Mouse (Mus musculus) layer of hippocampus, adult 6 months (tissue): Measurements from ENCODE around the gene Krt24. TPM values are rescaled to one million over a fixed set of nuclear protein-coding genes. Genes with fewer than 3 reads are reported as not detected.

ENCODE experiments used
- long read RNA-seq, 2 experiments: library from polyadenylated mRNA; unstranded; transcript quantifications; one replicate each; pipeline ENCODE4 v2.0.0; 2019 to 2020
- polyA plus RNA-seq: library from polyadenylated mRNA; unstranded; fragments of <200 nt; fragmentation: Nextera tagmentation; gene quantifications from 2 replicates; pipeline ENCODE4 v1.2.3, GENCODE M21; 2021

Gene Krt24
- polyA plus RNA-seq, result not detected in 2 replicates
- long read RNA-seq, experiment 1, partial matches to known transcripts, result 0 of 1 reads
- long read RNA-seq, experiment 1, other reads (novel, unspliced or antisense), result 1 of 1 reads
- long read RNA-seq, experiment 2, result 0 reads

DNA sequence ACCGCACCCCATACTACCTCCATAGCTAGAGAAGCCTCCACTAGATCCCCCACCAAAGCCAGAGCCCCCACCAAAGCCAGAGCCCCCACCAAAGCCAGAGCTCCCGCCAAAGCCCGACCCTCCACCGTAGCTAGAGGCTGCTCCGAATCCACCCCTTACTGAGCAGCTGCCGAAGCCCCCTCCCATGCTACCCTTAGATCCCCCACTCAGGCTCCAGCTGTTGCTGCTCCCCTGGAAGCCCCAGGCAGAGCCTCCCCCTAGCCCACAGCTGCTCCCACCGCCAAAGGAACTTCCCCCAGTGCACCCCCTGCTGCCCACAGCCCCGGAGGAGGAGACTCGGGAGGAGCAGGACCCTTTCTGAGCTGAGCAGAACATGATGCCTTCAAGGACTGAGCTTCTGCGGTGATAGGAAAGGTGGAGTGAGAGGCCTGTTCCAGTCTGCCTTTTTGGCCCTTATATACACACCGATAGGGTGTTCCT, at the start of gene Krt24:
Krt24 (minus strand) TSS at position 430 of the 480 bp plus-strand sequence.

GRCm38 (mm10) chr11:99322851-99323250, 37.8 kb upstream of the Krt24 start, which contains the start of gene Krt25:
Gene Krt25, minus strand, starts transcription at chr11:99322951.

GRCm38 (mm10) chr11:99243820-99244374, 41.2 kb downstream of the Krt24 start, which contains the start of gene Krt222:
Gene Krt222, minus strand, starts transcription at chr11:99244085.

GRCm38 (mm10) chr11:99230261-99231048, 54.6 kb downstream of the Krt24 start, which contains the start of gene Smarce1:
Gene Smarce1, minus strand, starts transcription at chr11:99231017.

Other genes starting within 250 kb of the Krt24 start
- 85.7 and 104 TPM in 2 replicates for gene Igfbp4, start 244.0 kb downstream of the Krt24 start, polyA plus RNA-seq
- gene Tns4, start 196.0 kb downstream of the Krt24 start, polyA plus RNA-seq, result 0.05 and 0.31 TPM in 2 replicates
- 0.06 TPM in 1 of 2 replicates, not detected in the other for gene Ccr7, start 130.2 kb downstream of the Krt24 start, polyA plus RNA-seq
- 33.7 and 36.5 TPM in 2 replicates for gene Smarce1, start 54.2 kb downstream of the Krt24 start, polyA plus RNA-seq
- 11.8 and 12.7 TPM in 2 replicates for gene Krt222, start 41.2 kb downstream of the Krt24 start, polyA plus RNA-seq
- not detected in 2 replicates for gene Krt25, start 37.7 kb upstream of the Krt24 start, polyA plus RNA-seq
- 0.10 TPM in 1 of 2 replicates, not detected in the other for gene Krt26, start 52.7 kb upstream of the Krt24 start, polyA plus RNA-seq
- gene Krt27, start 65.8 kb upstream of the Krt24 start, polyA plus RNA-seq, result not detected in 2 replicates
- 0.16 and 0.35 TPM in 2 replicates for gene Krt28, start 89.6 kb upstream of the Krt24 start, polyA plus RNA-seq
- 42.1 and 46.5 TPM in 2 replicates for gene Krt10, start 104.1 kb upstream of the Krt24 start, polyA plus RNA-seq
- 5.2 and 6.6 TPM in 2 replicates for gene Krt12, start 137.0 kb upstream of the Krt24 start, polyA plus RNA-seq
- gene Krt20, start 152.9 kb upstream of the Krt24 start, polyA plus RNA-seq, result not detected in 2 replicates
- gene Krt23, start 207.9 kb upstream of the Krt24 start, polyA plus RNA-seq, result 0.97 TPM in 1 of 2 replicates, not detected in the other
- not detected in 2 replicates for gene Krt39, start 236.1 kb upstream of the Krt24 start, polyA plus RNA-seq